Comparison of ENCODE assay signal across 17 mouse cellular contexts in the genomic region with DNA sequence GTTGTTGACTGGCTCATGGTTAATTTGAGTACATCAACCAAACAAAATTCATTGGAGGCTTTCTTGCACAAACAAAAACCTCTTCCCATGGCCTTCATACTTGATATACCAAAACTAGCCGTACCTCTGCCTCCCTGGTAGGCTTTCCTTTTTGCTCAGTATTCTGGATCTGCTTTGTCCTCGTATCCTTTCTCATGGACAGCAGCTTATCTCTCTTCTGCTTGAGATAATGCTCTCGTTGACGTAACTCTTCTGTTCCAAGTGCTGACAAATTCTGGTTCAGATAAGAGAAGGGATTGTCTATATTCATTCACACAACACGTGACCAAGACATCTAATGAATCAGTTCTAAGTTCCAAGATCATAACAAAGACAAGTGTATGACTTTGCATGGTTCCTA.
"Had no signal": no experiment of that assay in that cellular context is flagged by ENCODE, and none has a peak within 500 bp of the region (broad histone marks: within the 10 kb centered on the region; RNA-seq: fewer than 3 reads in every experiment).

No protein-coding gene starts in this region.

- H3K9ac ChIP-seq: neural tube, embryonic 12.5 days; neural tube, embryonic 13.5 days; neural tube, embryonic 15.5 days; stomach, embryonic 15.5 days had no signal

- H3K4me3 ChIP-seq: neural tube, embryonic 12.5 days; neural tube, embryonic 13.5 days; neural tube, embryonic 15.5 days; stomach, embryonic 15.5 days had no signal

- H3K9me3 ChIP-seq: neural tube, embryonic 12.5 days; neural tube, embryonic 13.5 days; neural tube, embryonic 15.5 days; stomach, embryonic 15.5 days had no signal

- DNase-seq: retina, postnatal 1 day; right cerebral cortex, adult 18-20 months; right cerebral cortex, postnatal 14 days; right cerebral cortex, postnatal 25 days; right cerebral cortex, postnatal 4 days; spleen, adult 18-20 months; thymus, adult 18-20 months; thymus, adult 2 months; thymus, postnatal 14 days; thymus, postnatal 25 days; thymus, postnatal 36 days; thymus, postnatal 4 days had no signal

- H3K27ac ChIP-seq: neural tube, embryonic 12.5 days; neural tube, embryonic 13.5 days; neural tube, embryonic 15.5 days; stomach, embryonic 15.5 days; stomach, postnatal 0 days had no signal

- H3K27me3 ChIP-seq: neural tube, embryonic 12.5 days; neural tube, embryonic 13.5 days; neural tube, embryonic 15.5 days; stomach, embryonic 15.5 days had no signal

- H3K4me1 ChIP-seq: neural tube, embryonic 12.5 days; neural tube, embryonic 13.5 days; neural tube, embryonic 15.5 days; stomach, embryonic 15.5 days had no signal
